Mouse (Mus musculus): ENCODE data around the gene Cracr2b. TPM values are rescaled to one million over a fixed set of nuclear protein-coding genes. Genes with fewer than 3 reads are reported as not detected.

Gene Cracr2b
- total RNA-seq, 2 experiments from 2014 or later = 3.3 TPM

DNA sequence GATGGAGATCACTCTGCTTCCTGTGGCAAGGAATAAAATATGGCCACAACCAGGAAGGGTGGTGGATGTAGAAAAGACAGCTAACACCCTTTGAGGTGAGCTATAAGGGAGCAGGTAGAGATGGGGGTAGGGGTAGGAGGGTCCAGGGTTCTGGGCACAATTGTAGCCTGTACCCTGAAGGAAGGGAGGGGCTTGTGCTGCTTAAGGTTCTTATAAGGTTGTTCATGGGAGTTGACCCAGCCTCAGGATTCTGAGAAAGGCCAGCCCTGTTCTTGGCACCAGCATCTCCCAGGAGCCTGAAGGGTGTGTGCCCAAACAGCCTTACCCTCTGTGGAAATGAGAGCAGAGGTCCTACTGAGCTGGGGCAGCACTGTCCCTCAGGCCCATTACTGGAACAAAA is 9.0 kb upstream of the Cracr2b start:
- no peak for DNase-seq (ENCODE audit: low spot score in 2 of 2)

DNA sequence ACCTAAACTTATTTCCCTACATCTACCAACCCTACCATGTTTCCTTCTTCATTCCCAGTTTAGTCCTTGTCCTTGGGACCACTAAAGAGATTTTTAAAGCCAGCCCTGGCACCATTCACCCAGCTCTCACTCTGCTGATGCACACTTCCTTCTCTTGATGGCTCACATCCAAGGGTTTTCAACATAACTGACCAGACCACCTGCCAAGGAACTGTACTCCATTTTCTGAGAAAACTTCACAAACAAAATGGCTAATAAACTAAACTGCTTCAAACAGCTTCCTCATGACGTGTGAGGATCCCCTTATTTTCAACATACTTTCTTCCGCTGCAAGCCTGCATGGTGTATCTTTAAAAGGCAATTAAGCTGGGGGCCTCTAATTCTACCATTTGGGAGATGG is 7.3 kb upstream of the Cracr2b start:
- DNase-seq (ENCODE audit: low spot score in 2 of 2) = no peak

DNA sequence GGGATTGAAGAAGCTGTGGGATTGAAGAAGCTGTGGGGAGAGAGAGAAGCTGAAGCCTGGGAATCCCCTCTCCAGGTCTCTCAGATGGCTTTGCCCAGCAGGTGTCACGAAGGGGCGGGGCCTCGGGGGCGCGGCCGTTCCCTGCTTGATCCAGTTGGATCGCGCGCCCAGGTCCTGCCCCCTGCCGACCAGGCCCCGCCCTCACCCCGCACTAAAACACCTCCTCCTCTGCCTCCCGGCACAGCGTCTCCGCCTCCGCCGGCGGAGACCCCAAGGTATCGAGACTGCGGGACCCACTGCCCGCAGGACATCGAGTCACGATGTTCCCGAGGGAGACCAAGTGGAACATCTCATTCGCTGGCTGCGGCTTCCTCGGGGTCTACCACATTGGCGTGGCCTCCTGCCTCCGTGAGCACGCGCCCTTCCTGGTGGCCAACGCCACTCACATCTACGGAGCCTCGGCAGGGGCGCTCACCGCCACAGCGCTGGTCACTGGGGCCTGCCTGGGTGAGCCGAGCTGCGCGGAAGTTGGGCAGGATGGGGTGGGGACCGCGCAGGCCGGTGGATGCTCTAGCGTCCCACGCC is 5.8 kb upstream of the Cracr2b start, which contains the start of gene Pnpla2:
Gene Pnpla2 (plus strand): TSS at position 232 of the 585 bp plus-strand sequence.
- DNase-seq (ENCODE audit: low spot score in 2 of 2) = peak; percentile 86 to 91

DNA sequence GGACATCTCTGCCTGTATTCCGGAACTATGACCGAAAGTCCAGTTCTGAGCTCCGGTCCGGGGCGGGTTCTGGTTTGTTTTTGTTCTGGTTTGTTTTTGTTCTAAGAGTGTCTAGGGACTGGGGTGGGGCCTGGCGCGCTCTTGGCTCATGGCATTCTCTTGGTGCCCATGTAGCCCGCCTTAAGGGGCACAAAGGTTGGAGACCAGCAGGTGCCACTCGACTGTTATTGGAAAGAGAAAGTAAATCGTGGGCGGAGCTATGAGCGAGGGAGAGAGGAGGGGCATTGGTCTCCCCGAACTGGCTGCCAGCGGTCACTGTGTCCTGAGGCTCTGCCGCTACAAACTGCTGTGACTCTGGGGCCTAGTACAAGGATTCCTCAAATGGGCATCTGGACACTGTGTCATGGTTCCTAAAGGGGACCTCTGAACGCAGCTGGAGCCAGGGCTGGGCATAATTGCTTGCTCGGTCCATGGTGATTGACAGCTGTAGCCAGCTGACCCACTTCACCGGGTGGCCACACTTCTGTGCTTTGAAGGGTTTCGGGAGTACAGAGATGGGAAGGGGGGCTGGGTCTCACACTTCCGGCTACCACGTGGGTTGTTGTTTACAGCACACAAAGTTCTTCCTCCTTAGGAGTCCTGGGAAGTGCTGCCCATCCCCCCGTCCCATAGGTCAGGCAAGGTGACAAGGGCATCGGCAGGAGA is 5.1 kb upstream of the Cracr2b start:
- DNase-seq (ENCODE audit: low spot score in 2 of 2) = peak in 1 of 2 experiments; percentile 58

DNA sequence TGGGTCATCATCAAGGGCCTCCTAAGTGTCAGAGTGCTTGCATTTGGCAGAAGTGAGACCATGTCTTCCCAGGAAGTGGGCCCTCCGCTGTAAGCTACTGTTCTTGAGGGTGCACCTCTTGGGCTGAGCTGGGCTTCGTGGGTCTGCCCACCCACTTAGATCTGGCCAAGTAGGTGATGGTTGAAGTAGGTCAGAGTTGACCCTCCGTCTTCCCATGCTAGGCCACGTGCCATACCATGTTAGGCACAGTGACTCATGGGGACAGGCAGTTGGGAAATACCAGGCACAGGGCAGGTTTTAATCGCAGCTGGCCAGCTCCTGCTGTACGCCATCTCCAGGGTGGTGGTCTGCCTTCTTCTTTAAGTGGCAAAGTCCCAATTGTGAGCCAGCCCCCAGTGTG is 4.2 kb upstream of the Cracr2b start:
- DNase-seq (ENCODE audit: low spot score in 2 of 2) = no peak

DNA sequence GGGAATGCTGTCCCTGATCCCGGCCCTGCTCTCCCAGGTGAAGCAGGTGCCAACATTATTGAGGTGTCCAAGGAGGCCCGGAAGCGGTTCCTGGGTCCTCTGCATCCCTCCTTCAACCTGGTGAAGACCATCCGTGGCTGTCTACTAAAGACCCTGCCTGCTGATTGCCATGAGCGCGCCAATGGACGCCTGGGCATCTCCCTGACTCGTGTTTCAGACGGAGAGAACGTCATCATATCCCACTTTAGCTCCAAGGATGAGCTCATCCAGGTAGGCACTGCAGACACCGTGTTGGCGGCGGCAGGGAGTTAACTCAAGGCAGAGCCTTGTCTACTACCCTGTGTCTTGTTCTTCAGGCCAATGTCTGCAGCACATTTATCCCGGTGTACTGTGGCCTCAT is 3.7 kb upstream of the Cracr2b start:
- DNase-seq (ENCODE audit: low spot score in 2 of 2) = no peak

DNA sequence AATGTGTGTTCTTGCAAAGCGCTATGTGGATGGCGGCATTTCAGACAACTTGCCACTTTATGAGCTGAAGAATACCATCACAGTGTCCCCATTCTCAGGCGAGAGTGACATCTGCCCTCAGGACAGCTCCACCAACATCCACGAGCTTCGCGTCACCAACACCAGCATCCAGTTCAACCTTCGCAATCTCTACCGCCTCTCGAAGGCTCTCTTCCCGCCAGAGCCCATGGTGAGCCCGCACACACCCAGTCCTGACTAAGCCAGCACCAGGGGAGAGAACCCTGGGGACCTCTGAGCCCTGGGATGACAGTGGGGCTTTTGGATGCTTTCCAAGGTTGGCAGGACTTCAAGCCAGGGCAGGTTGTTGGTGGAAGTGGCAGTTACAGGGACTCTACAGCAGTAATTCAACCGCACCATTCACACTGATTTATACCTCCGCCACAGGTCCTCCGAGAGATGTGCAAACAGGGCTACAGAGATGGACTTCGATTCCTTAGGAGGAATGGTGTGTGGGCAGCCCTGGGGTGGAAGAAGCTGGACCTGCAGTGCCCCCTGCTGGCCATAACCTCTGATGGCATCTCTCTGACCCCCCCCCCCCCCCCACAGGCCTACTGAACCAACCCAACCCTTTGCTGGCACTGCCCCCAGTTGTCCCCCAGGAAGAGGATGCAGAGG is 2.8 kb upstream of the Cracr2b start:
- DNase-seq (ENCODE audit: low spot score in 2 of 2) = no peak

DNA sequence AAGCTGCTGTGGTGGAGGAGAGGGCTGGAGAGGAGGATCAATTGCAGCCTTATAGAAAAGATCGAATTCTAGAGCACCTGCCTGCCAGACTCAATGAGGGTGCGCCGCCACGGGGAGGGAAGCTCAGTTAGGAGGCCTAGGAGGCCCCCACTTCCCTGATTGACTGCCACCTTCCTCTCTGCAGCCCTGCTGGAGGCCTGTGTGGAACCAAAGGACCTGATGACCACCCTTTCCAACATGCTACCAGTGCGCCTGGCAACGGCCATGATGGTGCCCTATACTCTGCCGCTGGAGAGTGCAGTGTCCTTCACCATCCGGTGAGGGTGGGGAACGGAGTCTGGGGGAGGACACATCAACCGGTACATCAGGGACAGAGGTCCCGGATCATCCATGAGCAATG is 2.2 kb upstream of the Cracr2b start:
- no peak for DNase-seq (ENCODE audit: low spot score in 2 of 2)

DNA sequence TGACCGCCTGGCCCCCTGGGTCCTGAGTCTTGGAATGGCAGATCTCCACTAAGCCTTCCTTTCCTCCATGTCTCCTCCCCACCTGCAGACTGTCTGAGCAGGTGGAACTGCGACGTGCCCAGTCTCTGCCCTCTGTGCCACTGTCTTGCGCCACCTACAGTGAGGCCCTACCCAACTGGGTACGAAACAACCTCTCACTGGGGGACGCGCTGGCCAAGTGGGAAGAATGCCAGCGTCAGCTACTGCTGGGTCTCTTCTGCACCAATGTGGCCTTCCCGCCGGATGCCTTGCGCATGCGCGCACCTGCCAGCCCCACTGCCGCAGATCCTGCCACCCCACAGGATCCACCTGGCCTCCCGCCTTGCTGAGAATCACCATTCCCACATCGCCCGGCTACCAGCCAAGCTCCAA is 1.6 kb upstream of the Cracr2b start:
- no peak for DNase-seq (ENCODE audit: low spot score in 2 of 2)

DNA sequence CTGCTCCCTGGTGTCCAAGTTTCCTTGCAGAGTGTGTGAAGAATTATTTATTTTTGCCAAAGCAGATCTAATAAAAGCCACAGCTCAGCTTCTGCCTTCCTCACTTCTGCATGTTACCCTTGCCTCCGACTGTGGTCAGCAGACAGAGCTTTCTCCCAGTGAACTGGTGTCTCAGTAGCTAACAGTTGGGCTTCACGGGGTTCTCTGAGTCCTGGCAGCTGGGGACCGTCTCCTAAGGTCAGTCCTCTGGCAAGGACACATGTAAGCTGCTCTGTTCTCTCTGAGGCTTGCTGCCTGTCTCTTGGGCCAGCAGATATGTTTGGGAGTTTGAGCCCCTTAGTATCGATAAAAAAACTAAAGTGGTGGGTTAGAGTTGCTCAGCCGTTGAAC is 898 bp upstream of the Cracr2b start:
- no peak for DNase-seq (ENCODE audit: low spot score in 2 of 2)

DNA sequence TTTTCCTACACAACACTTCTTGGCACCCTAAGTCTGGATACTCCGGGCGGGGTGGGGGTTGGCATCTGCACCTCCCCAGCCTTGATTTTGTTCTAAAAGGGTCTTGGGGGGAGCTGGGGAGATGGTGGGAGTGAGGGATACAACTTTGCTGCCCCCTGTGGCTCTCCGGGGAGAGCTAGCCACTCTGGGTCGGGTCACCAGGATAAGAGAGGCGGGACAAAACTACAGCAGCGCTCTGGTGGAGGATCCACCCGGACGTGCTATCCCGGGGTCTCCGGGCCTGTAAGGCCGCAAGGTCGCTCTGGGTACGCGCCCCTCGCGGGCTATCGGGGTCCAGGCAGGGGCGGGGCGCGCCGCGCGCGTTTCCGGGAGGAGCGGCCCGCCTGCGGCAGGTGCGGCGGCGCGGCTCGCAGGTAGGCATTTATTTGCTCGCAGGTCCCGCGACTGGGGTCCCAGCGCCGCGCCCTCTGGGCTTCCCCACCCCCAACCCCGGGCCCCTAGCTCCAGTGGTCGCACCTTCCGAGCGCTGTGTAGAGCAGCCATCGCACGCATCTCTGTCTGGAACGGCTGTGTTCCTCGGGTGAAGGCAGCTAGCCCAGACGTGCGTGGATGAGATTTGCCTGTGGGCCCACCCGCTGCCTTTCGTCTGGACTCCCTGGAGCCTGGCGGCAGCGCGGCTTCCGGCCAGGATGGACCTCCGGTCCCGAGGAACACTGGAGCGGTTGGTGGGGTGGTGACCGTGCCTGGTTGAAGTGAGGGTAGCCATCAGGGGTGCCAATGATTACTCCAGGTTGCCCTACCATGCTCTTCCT is 833 bp downstream of the Cracr2b start:
- DNase-seq (ENCODE audit: low spot score in 2 of 2) = no peak

DNA sequence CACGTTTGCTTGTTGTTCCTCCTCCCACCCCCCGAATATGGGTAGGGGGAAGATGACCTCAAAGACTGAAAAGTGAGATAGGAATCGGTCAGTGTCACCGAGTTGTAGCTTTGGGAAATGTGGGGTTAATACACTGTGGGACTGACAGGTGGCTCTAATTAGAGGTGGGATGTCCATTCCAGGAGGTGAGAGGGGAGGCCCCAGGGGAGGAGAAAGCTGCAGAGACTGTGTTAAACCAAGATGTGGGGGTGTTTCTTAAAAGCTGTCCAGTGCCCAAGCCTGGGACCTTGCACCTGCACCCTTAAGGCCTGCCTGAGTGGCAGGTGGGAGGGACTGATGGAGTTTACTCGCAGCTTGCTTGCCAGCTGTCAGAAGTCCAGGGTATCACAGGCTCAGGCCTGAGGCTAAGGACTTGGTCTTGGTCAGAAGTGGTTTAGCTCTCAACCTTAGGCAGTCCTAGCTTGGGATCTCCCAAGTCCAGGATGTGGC is 1.5 kb downstream of the Cracr2b start:
- DNase-seq (ENCODE audit: low spot score in 2 of 2) = no peak

DNA sequence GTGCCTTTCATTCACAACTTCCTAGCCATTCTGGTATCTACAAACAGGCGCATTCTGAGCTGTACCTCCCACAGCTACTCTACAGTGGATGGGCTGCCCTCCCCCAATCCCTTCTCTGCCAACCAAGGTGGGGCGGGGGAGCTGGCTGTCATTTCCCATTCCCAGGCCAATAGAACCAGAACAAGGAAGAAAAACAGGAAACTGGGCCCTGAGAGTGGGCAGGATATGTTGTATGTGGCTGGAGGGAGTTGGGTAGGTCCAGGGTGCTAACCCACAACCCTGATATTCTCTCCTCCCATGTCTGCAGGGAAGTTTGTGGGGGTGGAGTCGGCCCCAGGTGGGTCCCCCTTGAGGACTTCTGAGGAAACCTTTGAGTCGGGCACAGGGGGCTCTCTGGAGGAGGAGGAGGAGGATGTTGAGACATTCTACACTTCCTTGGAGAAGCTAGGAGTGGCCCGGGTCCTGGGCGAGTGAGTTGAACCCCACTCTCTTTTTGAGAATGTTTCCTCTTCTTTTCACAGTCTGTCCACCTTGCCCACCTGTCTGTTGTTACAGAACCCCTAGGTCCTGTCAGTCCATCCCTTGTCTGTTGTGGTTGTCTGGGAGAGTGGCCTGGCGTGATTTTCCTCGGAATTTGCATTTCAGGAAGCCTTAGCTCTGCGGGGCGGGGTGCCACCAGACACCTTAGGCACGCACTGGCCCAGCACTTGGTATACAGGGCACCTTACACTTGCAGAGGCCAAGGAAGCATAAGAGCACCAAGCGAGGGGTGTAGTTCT is 3.1 kb downstream of the Cracr2b start:
- DNase-seq (ENCODE audit: low spot score in 2 of 2) = no peak

DNA sequence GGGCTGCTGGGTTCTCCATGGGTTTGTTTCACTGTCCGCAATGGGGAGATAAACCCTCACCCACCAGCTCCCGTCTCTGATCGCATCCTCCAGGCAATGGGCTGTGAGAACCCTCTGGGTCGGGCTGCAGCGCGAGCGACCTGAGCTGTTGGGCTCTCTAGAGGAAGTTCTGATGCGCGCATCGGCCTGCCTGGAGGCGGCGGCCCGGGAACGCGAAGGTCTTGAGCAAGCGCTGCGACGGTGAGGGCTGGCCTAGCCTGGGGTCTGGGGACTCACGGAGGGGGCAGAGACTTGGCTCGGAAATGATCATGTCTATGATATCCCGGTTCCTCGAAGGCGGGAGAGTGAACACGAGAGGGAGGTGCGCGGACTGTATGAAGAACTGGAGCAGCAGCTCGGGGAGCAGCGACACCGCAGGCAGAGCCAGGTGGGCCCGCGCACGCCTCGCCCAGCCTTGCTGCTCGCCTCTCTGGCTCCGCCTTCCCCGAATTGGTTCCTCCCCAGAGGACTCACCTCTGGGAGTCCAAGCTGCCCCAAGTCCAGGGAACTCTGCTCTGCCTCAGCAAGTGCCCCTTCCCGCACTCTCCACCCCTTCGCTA is 3.8 kb downstream of the Cracr2b start:
- DNase-seq (ENCODE audit: low spot score in 2 of 2) = no peak

DNA sequence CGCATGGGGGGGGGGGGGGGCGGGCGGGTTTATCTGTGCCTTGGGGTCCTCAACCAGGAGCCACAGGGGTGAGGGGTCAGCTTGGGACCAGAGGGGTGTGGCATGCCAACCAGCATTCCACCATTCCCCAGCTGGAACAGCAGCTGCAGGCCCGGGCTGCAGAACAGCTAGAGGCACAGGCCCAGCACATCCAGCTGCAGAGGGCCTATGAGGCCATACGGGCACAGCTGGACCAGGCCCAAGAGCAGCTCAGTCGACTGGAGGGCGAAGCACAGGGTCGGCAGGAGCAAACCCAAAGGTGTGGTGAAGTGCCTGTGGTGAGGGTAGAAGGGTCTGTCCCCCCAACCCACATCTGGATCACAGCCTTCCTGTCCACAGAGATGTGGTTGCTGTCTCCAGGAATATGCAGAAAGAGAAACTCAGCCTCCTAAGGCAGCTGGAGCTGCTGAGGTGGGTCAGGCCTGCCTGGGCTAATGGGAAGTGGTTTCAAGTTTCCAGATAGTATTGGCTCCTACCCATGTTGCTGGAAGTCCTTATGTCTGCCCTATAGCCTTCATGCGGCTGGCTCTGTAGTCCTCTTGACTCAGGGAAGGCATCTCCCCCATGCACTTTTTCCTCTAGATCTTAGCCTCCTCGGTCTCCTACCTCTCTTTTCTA is 4.6 kb downstream of the Cracr2b start:
- no peak for DNase-seq (ENCODE audit: low spot score in 2 of 2)

DNA sequence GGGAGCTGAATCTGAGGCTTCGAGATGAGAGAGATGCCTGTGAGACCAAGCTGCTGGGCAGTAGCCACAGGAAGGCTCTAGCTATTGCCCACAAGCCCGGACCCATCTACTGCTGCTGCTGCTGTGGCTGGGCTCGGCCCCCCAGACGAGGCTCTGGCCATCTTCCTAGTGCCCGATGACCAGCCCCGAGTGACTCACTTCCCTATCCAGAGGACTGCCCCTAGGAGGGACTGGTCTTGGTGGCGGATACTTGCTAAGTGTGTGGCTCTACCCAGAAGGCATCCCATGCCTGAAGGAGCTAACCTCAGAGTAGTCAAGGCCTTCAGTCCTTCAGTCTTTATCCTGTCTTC is 5.1 kb downstream of the Cracr2b start:
- DNase-seq (ENCODE audit: low spot score in 2 of 2) = no peak

DNA sequence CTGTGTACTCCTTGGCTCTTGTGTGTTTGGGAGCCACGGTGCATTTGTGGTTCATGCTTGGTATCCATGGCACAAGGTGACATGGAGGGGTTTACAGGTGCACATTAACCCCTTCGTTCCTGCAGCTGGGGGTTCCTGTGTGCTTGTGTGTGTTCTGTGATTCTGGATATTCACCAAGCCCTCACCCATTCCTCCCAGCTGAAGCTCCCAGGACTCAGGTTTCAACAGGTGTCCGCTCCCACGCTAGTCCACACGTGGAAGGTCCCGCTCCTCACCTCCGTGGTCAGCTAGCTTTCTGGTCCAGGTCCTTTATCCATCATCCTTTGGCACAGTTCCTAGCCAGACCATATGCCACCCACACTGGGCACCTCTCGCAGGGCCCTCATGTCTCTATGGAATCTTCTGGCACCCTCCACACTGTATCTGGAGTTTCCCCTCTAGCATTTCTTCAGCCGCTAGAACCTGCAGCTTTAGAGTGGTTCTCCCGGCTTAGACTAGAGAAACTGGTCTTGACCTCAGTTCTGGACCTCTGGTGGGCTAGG is 5.8 kb downstream of the Cracr2b start:
- DNase-seq (ENCODE audit: low spot score in 2 of 2) = no peak

DNA sequence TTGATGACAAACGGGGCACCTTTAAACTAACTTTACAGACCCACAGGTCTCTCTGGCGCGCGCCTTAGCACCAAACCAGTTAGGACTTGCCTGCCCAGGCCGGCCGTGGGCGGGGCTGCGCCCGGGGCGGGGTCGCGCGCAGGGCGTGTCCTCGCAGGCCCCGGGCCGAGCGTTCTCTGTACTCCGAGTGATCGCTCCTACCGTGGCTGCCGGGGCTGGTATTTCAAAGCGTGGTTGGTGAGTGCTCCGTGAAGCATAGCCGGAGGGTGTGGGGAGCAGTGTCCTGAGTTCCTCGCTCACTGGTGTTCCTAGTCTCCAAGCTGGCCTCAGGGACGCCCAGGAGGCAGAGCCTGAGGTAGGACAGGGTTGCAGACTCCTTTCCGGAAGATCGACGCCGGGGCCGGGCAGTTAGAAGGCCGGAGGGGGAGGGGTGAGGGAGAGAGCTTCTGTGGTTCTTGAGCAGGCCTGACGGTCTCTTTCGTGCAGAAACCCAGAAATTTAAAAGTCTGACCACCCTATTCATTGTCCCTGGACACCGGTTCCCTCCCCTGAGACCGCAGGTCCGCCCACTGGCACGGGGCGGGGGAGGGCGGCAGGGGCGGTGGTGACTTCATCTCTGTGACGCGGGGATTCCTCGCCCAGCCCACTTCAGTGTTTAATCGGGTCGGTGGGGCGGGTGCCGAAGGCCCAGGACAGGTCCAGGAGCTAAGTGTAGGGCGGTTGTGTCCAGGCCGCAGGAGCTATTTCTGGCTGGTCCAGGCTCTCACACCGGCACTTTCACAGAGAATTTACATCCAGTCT is 6.5 kb downstream of the Cracr2b start, which contains the start of gene Cd151:
Gene Cd151 (plus strand): TSS at position 163 of the 801 bp plus-strand sequence.
- no peak for DNase-seq (ENCODE audit: low spot score in 2 of 2)

DNA sequence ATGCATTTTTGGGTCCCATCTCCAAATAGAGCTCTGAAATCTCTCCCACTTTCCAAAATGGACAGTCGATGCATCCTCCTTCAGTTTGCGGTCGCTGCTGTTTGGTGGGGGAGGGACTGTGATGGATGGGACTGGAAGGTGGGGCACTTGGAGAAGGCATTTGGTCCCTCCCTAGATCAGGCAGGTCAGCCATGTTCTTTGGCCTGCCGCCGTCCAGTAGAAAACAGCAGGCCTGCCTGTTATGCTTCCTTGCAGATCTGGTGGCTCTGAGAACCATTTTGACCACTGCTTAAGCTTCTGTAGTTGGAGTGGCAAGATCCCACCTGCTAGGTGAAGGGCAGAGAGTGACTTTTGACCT is 7.2 kb downstream of the Cracr2b start:
- DNase-seq (ENCODE audit: low spot score in 2 of 2) = no peak
